Mouse (Mus musculus) heart, adult 2 months (tissue): Measurements from ENCODE around the gene Phf12.

Experiments used
- CTCF ChIP-seq: fragments of 200-600 bp; IDR thresholded peaks from 2 replicates; pipeline ENCODE4 v1.8.1; 2022; ENCODE audit warnings: antibody characterized with exemption, mild to moderate bottlenecking, moderate library complexity
- EP300 ChIP-seq: fragments of 200-500 bp; IDR thresholded peaks from 2 replicates; pipeline ENCODE4 v1.6.1; 2011; ENCODE audit warnings: low read depth, low read length, control low read depth; ENCODE audit not compliant: insufficient read depth
- POLR2A ChIP-seq: fragments of 200-500 bp; IDR thresholded peaks from 2 replicates; pipeline ENCODE4 v1.6.1; 2011; ENCODE audit warnings: mild to moderate bottlenecking, low read depth, low read length, control low read depth; ENCODE audit not compliant: insufficient read depth

- no peak for TF ChIP-seq EP300
- TF ChIP-seq CTCF, result no peak
- TF ChIP-seq POLR2A, result no peak
Measured at GRCm38 (mm10) chr11:77983191-77983936, 810 bp downstream of the Phf12 start.
